Mouse (Mus musculus) thymus, postnatal 4 days (tissue): Measurements from ENCODE around the gene Rnf180.

Experiments
- DNase-seq: peaks from one replicate; pipeline ENCODE4 v3.0.0; 2021

Rnf180 gene

DNA sequence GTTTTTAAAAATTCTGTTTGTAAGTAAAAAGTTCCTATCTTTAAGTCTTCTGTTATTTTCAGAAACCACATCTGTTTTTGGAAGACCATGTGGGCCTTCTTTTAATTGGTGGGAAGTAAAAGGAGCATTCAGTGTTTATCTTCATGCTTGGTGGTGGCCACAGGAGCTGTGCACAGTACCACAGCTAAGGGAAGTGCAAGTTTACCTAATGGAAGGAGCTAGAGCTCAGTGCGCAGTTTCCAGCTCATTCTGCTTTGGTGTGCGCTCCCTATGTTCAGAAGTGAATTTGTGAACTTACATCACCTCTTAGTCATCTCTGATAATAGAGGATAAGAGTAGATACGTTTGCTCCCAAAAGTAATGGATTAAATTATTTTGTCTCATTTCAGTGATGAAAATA is 172.5 kb downstream of the Rnf180 start:
- DNase-seq: no peak

DNA sequence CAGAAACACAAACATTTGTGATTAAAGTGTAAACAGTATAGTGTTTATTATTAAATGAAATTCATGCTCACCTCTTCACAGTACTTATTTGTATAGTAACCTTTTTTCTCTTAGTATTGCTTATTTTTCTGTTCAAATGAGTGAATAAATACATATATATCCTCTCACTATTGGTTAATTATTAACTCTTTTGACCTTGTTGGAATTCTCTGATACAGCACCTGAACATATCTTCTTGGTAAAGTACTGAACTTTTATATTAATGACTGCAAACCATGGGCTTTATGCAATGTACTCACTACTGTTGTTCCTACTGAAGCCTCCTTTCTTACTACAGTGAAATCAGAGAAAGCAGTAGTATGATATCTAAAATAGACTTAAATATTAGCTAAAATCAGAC is 173.0 kb downstream of the Rnf180 start:
- no peak for DNase-seq

DNA sequence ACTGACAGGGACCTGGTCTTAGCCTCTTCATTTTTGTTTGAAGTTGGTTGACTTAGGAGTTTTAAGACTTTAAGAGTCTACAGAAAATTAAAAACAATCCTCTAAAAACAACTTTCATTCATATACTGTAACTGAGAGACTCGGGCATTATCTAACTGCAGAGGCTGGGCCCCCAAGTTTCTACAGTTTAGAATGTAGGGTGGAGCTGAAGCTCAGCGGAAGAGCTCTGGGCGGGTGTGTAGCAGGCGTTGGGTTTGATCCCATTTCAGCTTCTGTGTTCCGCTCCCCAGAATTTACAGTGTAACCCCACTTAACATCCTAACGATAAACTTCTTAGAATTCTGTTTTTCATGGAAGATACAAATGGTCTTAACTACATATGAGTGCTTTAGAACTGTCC is 183.0 kb downstream of the Rnf180 start:
- DNase-seq: no peak

DNA sequence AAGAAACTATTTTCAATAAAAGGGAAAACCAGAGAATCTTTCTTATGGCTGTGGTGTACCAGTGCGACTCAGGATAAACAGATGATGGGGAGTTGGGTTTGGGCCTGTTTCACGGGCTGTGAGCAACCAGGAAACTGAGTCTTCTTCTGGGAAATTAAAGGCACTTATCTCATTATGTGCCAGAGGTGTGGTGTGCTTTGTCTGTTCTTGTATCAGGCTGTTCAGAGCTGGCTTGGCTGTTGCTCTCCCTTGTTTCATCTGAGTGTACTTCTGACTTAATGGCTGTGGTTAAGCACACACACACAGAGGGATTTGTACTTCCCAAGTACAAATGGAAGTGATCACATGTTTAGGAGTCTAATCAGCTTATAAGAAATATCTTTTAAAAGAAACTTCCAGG is 190.2 kb downstream of the Rnf180 start:
- DNase-seq: no peak

DNA sequence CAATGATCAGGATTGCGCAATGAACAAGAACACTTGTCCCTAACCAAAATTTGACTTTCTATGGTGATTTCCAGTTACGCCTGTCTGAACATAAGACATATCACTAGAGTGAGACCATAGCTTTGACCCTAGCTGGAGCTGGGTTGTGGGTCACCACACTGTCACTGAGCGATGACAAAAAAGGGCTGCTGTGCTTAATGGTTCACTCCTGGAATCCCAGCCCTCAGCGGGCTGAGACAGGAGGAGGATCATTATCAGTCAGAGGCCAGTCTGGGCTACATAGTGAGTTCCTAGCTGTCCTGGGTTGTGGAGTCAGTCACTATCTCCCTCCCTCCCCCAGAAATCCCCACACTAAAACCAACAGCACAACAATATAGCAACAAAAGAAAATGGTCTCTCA is 193.9 kb downstream of the Rnf180 start:
- DNase-seq: no peak

DNA sequence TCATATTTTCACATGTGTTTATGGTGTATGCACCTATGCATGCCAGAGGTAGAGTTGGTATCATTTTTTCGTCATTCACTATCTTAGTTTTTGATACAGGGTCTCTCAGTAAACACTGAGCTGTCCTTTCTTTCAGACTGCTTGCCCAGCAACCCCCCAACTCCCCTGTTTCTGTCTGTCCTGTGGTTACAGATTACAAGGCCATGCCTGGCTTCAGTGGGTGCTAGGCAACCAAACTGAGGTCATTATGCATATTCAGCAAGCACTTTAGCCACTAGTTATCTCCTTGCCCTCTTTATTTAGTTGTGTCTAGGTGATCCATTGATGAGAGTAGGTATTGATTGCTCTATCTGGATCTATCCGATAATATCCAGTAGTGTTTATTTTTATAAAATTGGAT is 198.3 kb downstream of the Rnf180 start:
- no peak for DNase-seq

DNA sequence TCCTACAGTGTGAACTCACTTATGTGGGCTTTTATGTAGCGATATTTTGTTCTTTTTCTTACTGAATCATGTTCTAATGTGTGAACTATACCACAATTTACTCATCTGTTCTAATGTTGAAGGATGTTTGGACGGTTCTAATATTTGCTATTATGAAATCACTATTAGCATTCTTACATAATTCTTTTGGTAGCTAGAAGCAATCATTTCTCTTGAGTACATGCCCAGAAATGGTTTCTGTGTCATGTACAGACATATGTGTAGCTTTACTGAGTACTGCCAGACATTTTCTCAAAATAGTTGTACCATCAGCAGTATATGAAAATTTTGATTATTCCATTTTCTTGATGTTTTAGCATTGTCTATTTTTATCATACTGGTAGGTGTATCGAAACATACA is 205.3 kb downstream of the Rnf180 start:
- DNase-seq: no peak

DNA sequence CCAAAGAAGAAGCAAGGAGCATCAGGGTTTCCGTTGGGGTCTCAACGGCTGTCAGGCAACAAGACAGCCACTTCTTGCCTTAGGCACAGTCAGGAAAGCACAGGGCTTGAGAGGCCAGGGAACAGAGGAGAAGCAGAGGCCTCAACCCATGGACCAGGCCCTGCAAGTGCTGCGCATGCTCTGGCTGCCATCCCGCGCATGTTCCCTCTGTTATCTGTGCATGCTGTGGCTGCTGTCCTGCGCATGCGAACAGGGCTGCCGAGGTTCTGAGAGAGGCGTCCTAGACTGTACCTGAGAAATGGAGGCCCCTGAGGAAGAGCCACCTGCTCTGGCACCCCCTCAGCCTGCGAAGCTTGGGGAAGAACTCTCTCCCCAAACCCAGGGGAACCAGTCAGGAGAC is 212.8 kb downstream of the Rnf180 start, which contains the start of gene 4933425L06Rik:
TSS of gene 4933425L06Rik (plus strand) at position 261 of the 400 bp plus-strand sequence.
- no peak for DNase-seq
